Mouse (Mus musculus) ES-Bruce4 (cell line): ENCODE data around the gene Chrm5. TPM values are rescaled to one million over a fixed set of nuclear protein-coding genes. Genes with fewer than 3 reads are reported as not detected.

Source experiments
- H3K27ac ChIP-seq: 2 replicates; pipeline ENCODE4 v1.5.1; 2012; ENCODE audit warnings: low read length, inconsistent platforms; ENCODE audit not compliant: insufficient read depth
- H3K27me3 ChIP-seq: 2 replicates; pipeline ENCODE4 v1.6.1; 2012; ENCODE audit warnings: mild to moderate bottlenecking, low read length, inconsistent platforms; ENCODE audit not compliant: control insufficient read depth, poor library complexity, insufficient read depth, severe bottlenecking
- H3K36me3 ChIP-seq: 2 replicates; pipeline ENCODE4 v1.6.1; 2012; ENCODE audit warnings: inconsistent platforms, mild to moderate bottlenecking, low read length, moderate library complexity; ENCODE audit not compliant: control insufficient read depth, poor library complexity, insufficient read depth, severe bottlenecking
- H3K4me1 ChIP-seq: one replicate; pipeline ENCODE4 v1.8.1; 2011; ENCODE audit warnings: low read length; ENCODE audit not compliant: control insufficient read depth, insufficient read depth
- H3K4me3 ChIP-seq: 2 replicates; pipeline ENCODE4 v1.5.1; 2011; ENCODE audit warnings: low read depth, mild to moderate bottlenecking, low read length
- H3K9ac ChIP-seq: 2 replicates; pipeline ENCODE4 v1.6.1; 2012; ENCODE audit warnings: low read depth, mild to moderate bottlenecking, inconsistent platforms; ENCODE audit not compliant: poor library complexity, severe bottlenecking
- H3K9me3 ChIP-seq: replicated peaks from 2 replicates; pipeline ENCODE4 v1.6.1; 2012; ENCODE audit warnings: mild to moderate bottlenecking, low read length, inconsistent platforms; ENCODE audit not compliant: control insufficient read depth, poor library complexity, insufficient read depth, severe bottlenecking
- CTCF ChIP-seq: IDR thresholded peaks from one replicate; pipeline ENCODE4 v1.8.1; 2011; ENCODE audit warnings: low read depth, low read length
- EP300 ChIP-seq: IDR thresholded peaks from 2 replicates; pipeline ENCODE4 v1.6.1; 2011; ENCODE audit warnings: low read depth, low read length; ENCODE audit not compliant: insufficient read depth
- POLR2A ChIP-seq: IDR thresholded peaks from one replicate; pipeline ENCODE4 v1.8.1; 2011; ENCODE audit warnings: low read length; ENCODE audit not compliant: insufficient read depth
- polyA plus RNA-seq: library from polyadenylated mRNA; stranded (reverse); fragments of >200 nt; gene quantifications from 2 replicates; pipeline ENCODE4 v1.2.4, GENCODE M21; 2011; ENCODE audit warnings: low read depth; ENCODE audit not compliant: missing spikeins, insufficient read depth, insufficient read length

Gene Chrm5
- polyA plus RNA-seq, 1 experiment = not detected

GRCm38 (mm10) chr2:112474997-112475724 lies 5.4 kb downstream of the Chrm5 start:
- TF ChIP-seq CTCF (no peak), POLR2A (no peak), EP300 (no peak)
- no peaks in the 10 kb centered on the region for H3K4me1 ChIP-seq
- H3K27me3 ChIP-seq = no peaks in the 10 kb centered on the region
- H3K9me3 ChIP-seq = no peaks in the 10 kb centered on the region
- H3K36me3 ChIP-seq = no peaks in the 10 kb centered on the region
- H3K27ac ChIP-seq = no peak overlapping the region
- H3K4me3 ChIP-seq = no peak overlapping the region
- no peak overlapping the region for H3K9ac ChIP-seq

DNA sequence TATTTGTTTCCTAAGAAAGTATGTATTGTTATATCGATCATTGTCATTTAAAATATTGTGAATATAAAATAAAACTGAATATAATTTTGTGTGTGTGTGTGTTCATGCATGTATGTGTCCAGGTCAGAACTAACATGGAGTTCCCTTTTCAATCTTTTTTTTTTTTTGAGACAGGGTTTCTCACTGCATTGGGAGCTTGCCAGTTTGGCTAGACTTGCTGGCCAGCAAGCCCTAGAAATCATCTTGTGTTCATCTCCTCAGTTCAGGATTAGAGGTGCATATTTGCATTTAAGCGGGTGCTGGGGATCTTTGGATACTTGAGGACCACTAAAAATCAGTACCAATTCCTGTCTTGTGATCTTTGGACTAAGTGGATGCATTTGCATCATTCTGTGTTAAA lies 8.5 kb downstream of the Chrm5 start:
- Histone ChIP-seq H3K36me3 (peaks cover 3% of the 10 kb centered on the region), H3K9me3 (no peaks in the 10 kb centered on the region)

DNA sequence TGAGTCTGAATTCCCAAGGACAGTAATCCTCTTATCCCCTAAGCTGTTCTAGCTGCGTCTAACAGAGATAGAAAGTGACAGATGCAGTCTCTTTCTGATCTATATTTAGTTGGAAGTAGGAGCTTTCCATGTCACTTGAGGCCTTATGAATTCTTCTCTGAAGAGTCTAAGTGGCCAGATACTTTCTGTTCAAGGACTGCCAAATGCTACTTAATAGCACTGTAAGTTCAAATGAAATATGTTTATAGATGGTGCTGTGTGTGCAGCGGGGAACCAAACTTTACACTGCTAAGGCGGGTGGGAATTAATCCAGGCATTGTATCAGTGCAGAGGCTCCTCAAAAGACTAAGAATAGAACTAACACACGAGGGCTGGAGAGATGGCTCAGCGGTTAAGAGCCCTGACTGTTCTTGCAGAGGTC lies 9.6 kb downstream of the Chrm5 start:
- Histone ChIP-seq H3K9me3 (no peaks in the 10 kb centered on the region), H3K27ac (no peak overlapping the region), H3K36me3 (peaks cover 3% of the 10 kb centered on the region), H3K4me3 (no peak overlapping the region), H3K27me3 (no peaks in the 10 kb centered on the region), H3K4me1 (no peaks in the 10 kb centered on the region), H3K9ac (no peak overlapping the region)
- TF ChIP-seq CTCF (no peak), POLR2A (no peak), EP300 (no peak)

More for the DNA sequence above, 8.5 kb downstream of the Chrm5 start:
- H3K9ac ChIP-seq = no peak overlapping the region
- no peaks in the 10 kb centered on the region for H3K27me3 ChIP-seq
- no peaks in the 10 kb centered on the region for H3K4me1 ChIP-seq
- H3K4me3 ChIP-seq = no peak overlapping the region
- TF ChIP-seq CTCF = no peak
- H3K27ac ChIP-seq = no peak overlapping the region

GRCm38 (mm10) chr2:112469542-112469941 lies 11.0 kb downstream of the Chrm5 start:
- Histone ChIP-seq H3K9me3 (no peaks in the 10 kb centered on the region), H3K9ac (no peak overlapping the region), H3K4me1 (no peaks in the 10 kb centered on the region), H3K27ac (no peak overlapping the region), H3K36me3 (peaks cover 5% of the 10 kb centered on the region), H3K4me3 (no peak overlapping the region), H3K27me3 (no peaks in the 10 kb centered on the region)
- no peak for TF ChIP-seq EP300
- no peak for TF ChIP-seq POLR2A
- no peak for TF ChIP-seq CTCF

DNA sequence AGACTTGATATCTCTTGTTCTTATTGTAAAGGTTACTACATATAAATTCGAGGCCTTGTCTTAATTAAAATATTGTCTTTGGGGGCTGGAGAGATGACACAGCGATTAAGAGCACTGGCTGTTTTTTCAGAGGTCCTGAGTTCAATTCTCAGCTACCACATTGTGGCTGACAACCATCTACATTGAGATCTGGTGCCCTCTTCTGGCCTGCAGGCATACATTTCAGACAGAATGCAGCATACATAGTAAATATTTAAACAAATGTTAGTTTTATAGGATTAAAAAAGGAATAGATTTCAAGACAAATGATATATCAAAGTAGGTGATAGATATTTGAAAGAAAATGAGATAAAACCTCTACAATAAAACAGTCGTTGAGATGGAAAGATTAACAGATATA lies 20.0 kb downstream of the Chrm5 start:
- no peaks in the 10 kb centered on the region for H3K4me1 ChIP-seq
- H3K27me3 ChIP-seq = no peaks in the 10 kb centered on the region

DNA sequence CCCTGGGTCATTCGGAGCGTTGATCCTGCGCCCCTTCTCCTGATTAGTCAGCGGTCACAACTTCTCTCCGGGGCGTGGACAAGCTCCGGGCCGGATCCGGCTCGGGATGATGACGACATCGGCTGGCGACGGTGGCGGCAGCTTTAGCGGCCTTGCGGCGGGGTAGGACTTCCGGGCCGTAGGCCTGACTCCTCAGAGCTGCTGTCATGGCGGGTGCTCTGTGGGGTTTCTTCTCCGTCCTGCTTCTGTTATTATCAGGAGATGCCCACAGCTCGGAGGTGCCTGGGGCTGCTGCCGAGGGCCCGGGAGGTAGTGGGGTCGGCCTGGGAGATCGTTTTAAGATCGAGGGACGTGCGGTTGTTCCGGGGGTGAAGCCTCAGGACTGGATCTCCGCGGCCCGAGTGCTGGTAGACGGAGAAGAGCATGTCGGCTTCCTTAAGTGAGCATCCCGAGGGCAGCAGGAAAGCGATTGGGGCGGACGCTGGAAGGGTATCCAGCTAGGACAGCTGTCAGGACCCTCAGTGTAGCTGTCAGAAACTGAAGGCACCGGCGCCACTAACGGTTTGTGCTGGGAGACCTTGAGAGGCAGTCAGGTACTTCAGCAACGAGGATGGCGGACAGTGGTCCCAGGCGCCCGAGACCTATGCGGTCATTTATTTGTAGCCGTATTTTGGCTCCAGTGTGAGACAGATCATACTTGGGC lies 25.6 kb downstream of the Chrm5 start, which contains the start of gene Emc7:
TSS of gene Emc7 (plus strand) at position 136 of the 703 bp plus-strand sequence.
- peak within 1 kb of the TSS; percentile 82 for H3K27ac ChIP-seq
- no peaks in the 10 kb centered on the region for H3K4me1 ChIP-seq
- H3K9ac ChIP-seq = peak within 1 kb of the TSS; percentile 72
- H3K9me3 ChIP-seq = no peaks in the 10 kb centered on the region
- no peaks in the 10 kb centered on the region for H3K27me3 ChIP-seq
- TF ChIP-seq POLR2A (peak; percentile 91), CTCF (no peak), EP300 (0 out of 2 replicates have a peak, but pooled peaks have one; percentile 5)
- no peaks in the 10 kb centered on the region; the same call in 1 of the 2 replicates for H3K36me3 ChIP-seq
- H3K4me3 ChIP-seq = peak within 1 kb of the TSS; percentile 99

More for the DNA sequence above, 20.0 kb downstream of the Chrm5 start:
- Histone ChIP-seq H3K9me3 (no peaks in the 10 kb centered on the region), H3K27ac (no peak overlapping the region), H3K9ac (no peak overlapping the region), H3K4me3 (no peak overlapping the region), H3K36me3 (peaks cover 7% of the 10 kb centered on the region)
- no peak for TF ChIP-seq EP300
- TF ChIP-seq CTCF = no peak
- TF ChIP-seq POLR2A = no peak
